Mouse (Mus musculus): ENCODE results near the gene AB124611. TPM values are rescaled to one million over a fixed set of nuclear protein-coding genes. Genes with fewer than 3 reads are reported as not detected.

AB124611 gene
- polyA plus RNA-seq, 1 experiment: 0.56 TPM

DNA sequence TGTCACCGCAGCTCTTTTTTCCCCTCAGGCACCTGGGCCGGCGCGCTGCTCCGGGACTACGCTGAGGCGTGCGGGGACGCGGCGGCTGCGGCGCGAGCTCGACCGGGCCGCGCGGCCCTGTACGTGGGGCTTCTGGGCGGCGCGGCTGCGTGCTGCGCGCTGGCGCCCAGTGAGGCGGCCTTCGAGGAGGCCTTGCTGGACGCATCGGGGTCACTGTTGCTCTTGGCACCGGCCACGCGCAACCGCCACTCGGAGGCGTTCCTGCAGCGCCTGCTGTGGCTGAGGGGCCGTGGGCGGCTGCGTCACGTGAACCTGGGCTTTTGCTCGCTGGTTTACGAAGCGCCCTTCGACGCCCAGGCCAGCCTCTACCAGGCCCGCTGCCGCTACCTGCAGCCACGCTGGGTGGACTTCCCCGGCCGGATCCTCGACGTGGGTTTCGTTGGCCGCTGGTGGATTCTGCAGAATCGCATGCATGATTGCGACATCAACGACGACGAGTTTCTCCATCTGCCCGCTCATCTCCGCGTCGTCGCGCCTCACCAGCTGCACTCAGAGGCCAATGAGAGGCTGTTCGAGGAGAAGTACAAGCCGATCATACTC, 67.2 kb downstream of the AB124611 start:
- peak in 1 of 2 experiments; percentile 68 for DNase-seq (ENCODE audit: extremely low spot score in 1 of 2, low spot score in 1 of 2)

DNA sequence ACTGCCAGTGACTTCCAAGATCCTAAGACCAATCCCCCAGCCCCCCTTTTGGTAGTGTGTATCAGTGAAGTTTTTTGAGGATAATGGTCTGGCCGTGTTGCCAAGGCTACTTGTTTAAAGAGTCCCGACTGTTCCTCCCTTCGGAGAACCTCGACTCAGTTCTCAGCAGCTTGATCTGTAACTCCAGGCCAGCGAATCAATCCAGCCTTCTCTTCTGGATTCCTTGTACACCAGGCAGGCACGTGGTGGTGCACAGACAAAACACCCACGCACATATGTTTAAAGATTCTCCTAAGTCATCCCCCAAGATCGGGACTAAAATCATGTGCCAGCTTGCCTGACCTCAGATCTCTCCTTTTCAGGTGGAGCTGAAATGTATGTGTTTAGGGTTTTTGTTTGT, 68.4 kb downstream of the AB124611 start:
- DNase-seq (ENCODE audit: extremely low spot score in 1 of 2, low spot score in 1 of 2): peak in 1 of 2 experiments; percentile 51

DNA sequence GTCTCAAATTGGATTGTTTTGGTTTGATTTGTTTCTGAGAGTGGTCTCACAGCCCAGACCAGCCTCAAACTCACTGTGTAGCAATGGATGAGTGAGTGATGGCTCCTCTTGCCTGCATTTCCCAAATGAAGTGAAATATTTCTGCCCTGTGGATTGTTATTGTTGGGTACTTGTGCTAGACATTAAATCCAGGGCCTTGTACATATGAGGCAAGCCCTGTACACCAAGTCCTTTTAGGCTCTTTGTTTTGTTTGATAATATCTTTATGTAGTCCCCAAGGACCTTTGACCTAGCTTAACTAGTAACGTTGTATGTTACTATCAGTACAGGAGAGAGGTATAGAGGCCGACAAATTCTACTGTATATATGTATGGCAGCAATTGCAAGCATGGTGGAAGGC, 68.9 kb downstream of the AB124611 start:
- DNase-seq (ENCODE audit: extremely low spot score in 1 of 2, low spot score in 1 of 2): no peak

Other genes starting within 250 kb of the AB124611 start
- gene Kri1, start 238.2 kb upstream of the AB124611 start, polyA plus RNA-seq (2012; rRNA removed): 42.5 and 44.6 TPM in 2 replicates
- 65.2 and 66.2 TPM in 2 replicates for gene Cdkn2d, start 234.8 kb upstream of the AB124611 start, polyA plus RNA-seq (2012; rRNA removed)
- gene Ap1m2, start 213.8 kb upstream of the AB124611 start, polyA plus RNA-seq (2012; rRNA removed): 0.76 and 1.6 TPM in 2 replicates
- gene Slc44a2, start 205.5 kb upstream of the AB124611 start, polyA plus RNA-seq (2012; rRNA removed): 60.7 and 66.5 TPM in 2 replicates
- 96.6 and 101 TPM in 2 replicates for gene Ilf3, start 158.3 kb upstream of the AB124611 start, polyA plus RNA-seq (2012; rRNA removed)
- 47.6 and 48.7 TPM in 2 replicates for gene Qtrt1, start 114.3 kb upstream of the AB124611 start, polyA plus RNA-seq (2012; rRNA removed)
- 95.8 and 97.7 TPM in 2 replicates for gene Dnm2, start 101.3 kb upstream of the AB124611 start, polyA plus RNA-seq (2012; rRNA removed)
- gene Tmed1, start 15.9 kb upstream of the AB124611 start, polyA plus RNA-seq (2012; rRNA removed): 20.9 and 27.1 TPM in 2 replicates
- 63.6 and 74.3 TPM in 2 replicates for gene Carm1, start 20.7 kb downstream of the AB124611 start, polyA plus RNA-seq (2012; rRNA removed)
- 53.2 TPM in 2 replicates for gene Timm29, start 66.5 kb downstream of the AB124611 start, polyA plus RNA-seq (2012; rRNA removed)
- gene Yipf2, start 66.7 kb downstream of the AB124611 start, polyA plus RNA-seq (2012; rRNA removed): 27.6 and 27.8 TPM in 2 replicates
- 77.8 and 83.8 TPM in 2 replicates for gene Smarca4, start 90.0 kb downstream of the AB124611 start, polyA plus RNA-seq (2012; rRNA removed)
- 13.4 and 14.4 TPM in 2 replicates for gene Ldlr, start 197.3 kb downstream of the AB124611 start, polyA plus RNA-seq (2012; rRNA removed)
- 3.3 and 3.8 TPM in 2 replicates for gene Spc24, start 234.1 kb downstream of the AB124611 start, polyA plus RNA-seq (2012; rRNA removed)